Mouse (Mus musculus): ENCODE data around the gene Sash1. TPM values are rescaled to one million over a fixed set of nuclear protein-coding genes. Genes with fewer than 3 reads are reported as not detected.

The Sash1 gene
- polyA plus RNA-seq, 1 experiment, result 96.7 TPM

DNA sequence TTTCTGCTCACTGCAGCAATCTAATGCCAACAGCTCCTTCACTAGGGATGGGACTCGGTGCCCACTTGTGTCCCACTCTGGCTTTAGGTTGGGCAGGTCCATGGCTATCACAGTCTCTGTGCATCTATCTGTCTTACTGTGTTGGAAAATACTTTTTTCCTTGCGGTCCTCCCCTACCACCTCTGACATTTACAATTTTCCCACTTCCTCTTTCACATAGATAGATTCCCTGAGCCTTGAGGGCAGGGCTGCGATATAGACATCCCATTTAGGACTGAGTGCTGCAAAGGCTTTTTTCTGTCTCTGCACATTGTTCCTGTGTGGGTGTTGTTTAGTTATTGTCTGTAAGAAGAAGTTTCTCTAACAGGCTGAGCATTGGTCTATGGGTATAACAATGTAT lies 40.4 kb upstream of the Sash1 start:
- peaks cover 47% of the 10 kb centered on the region for H3K4me1 ChIP-seq (ENCODE audit: control insufficient read depth, insufficient read depth, low read length)
- peak overlapping the region; percentile 91 for H3K27ac ChIP-seq (ENCODE audit: insufficient read depth, low read depth, low read length)

DNA sequence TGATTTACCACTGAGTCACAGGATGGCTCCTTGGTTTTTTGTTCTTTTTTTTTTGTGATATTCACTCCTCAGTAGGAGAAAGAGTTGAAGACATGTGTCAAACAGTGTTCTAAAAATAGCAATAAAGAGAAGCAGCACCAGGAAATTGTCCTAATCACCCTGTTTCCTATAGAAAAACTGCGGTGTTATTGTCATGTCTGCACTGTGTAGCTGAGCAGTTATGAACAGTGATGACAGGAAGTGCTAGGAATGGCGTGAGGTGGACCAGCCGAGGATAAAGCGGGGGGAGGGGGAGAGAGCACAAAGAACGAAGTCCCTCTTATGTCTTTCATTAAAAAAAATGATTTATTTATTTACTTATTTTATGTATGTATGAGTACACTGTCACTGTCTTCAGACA lies 39.4 kb upstream of the Sash1 start:
- H3K27ac ChIP-seq (ENCODE audit: insufficient read depth, low read depth, low read length), result peak overlapping the region; percentile 89
- H3K4me1 ChIP-seq (ENCODE audit: control insufficient read depth, insufficient read depth, low read length), result peaks cover 47% of the 10 kb centered on the region
- H3K4me3 ChIP-seq (ENCODE audit: insufficient read depth, low read length), result no peak overlapping the region
- TF ChIP-seq CTCF (IDR thresholded peaks at IDR 0.05; ENCODE audit: low read depth, low read length) (no peak), POLR2A (IDR thresholded peaks at IDR 0.05; ENCODE audit: borderline replicate concordance, low read depth, low read length) (no peak)

More for the DNA sequence above, 40.4 kb upstream of the Sash1 start:
- TF ChIP-seq CTCF (IDR thresholded peaks at IDR 0.05; ENCODE audit: low read depth, low read length) (no peak), POLR2A (IDR thresholded peaks at IDR 0.05; ENCODE audit: borderline replicate concordance, low read depth, low read length) (no peak)
- H3K4me3 ChIP-seq (ENCODE audit: insufficient read depth, low read length), result peak overlapping the region; percentile 2; the same call in 1 of the 2 replicates

DNA sequence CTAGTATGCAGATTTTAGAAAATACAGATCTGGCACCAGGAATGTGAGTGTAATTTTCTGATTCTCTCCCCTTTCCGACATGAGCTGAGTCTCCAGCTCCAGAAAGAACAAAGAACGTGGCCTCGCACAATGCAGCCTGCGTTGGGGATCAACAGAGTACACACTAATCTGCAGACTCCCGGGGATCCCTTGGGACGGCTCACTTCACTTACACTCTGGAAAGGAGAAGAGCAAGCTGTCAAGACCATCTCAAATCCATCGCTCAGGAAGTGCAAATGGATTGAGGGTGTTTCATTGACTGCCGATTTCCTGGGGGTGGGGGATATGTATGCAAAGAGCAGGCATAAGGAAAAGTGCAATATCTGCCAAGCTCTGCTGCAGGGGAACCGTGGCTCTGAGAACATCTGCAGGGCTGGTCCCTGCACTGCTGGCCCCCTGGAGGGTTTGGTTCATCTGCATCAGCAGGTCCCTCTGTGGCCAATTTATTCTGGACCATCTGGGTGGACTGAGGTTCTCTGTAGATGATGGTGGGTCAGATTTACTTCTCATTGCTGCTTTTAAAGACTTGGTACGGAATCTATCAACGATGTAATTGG lies 35.3 kb upstream of the Sash1 start:
- H3K4me1 ChIP-seq (ENCODE audit: control insufficient read depth, insufficient read depth, low read length), result peaks cover 27% of the 10 kb centered on the region
- H3K4me3 ChIP-seq (ENCODE audit: insufficient read depth, low read length), result no peak overlapping the region
- H3K27ac ChIP-seq (ENCODE audit: insufficient read depth, low read depth, low read length), result no peak overlapping the region
- TF ChIP-seq CTCF (IDR thresholded peaks at IDR 0.05; ENCODE audit: low read depth, low read length), result no peak
- no peak for TF ChIP-seq POLR2A (IDR thresholded peaks at IDR 0.05; ENCODE audit: borderline replicate concordance, low read depth, low read length)

DNA sequence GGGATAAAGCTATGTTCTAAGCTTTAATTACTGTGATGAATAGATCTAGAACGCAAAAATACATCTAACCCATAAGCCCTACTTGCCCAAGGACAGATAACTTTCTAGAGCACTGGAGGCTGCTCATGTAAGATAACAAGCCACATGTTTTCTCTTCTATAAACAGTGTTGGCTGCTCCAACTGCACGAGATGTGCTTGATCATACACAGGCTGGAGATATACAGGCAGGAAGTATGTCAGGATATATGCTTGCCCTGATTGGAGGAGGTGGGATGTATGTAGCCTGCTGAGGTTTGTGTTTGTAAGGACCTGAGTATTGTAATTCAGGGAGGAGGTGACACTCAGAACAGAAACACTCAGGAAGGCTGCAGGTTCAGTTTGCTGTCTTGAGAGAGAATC lies 31.9 kb upstream of the Sash1 start:
- Histone ChIP-seq H3K27ac (ENCODE audit: insufficient read depth, low read depth, low read length) (no peak overlapping the region), H3K4me3 (ENCODE audit: insufficient read depth, low read length) (no peak overlapping the region), H3K4me1 (ENCODE audit: control insufficient read depth, insufficient read depth, low read length) (peaks cover 28% of the 10 kb centered on the region)
- no peak for TF ChIP-seq POLR2A (IDR thresholded peaks at IDR 0.05; ENCODE audit: borderline replicate concordance, low read depth, low read length)
- no peak for TF ChIP-seq CTCF (IDR thresholded peaks at IDR 0.05; ENCODE audit: low read depth, low read length)

DNA sequence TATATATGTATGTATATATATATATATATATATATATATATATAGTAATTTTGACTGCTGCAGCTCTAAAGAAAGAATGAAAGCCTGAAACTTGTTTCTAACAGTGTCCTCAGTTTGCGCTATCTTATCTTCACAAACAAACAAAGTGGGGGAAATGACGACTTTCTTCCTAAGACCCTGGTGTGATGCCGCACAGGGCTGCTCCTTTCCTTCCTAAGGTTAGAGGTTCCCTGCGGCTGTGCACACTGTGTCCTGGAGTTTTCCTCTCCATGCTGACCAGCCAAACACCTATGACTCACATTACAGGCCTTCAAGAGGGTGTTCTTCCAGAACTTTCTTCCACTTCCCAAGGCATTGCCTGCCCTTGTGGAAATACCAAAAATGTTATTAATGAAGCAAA lies 31.5 kb upstream of the Sash1 start:
- TF ChIP-seq POLR2A (IDR thresholded peaks at IDR 0.05; ENCODE audit: borderline replicate concordance, low read depth, low read length) (no peak), CTCF (IDR thresholded peaks at IDR 0.05; ENCODE audit: low read depth, low read length) (no peak)
- H3K27ac ChIP-seq (ENCODE audit: insufficient read depth, low read depth, low read length), result no peak overlapping the region
- peaks cover 30% of the 10 kb centered on the region for H3K4me1 ChIP-seq (ENCODE audit: control insufficient read depth, insufficient read depth, low read length)
- H3K4me3 ChIP-seq (ENCODE audit: insufficient read depth, low read length), result no peak overlapping the region

DNA sequence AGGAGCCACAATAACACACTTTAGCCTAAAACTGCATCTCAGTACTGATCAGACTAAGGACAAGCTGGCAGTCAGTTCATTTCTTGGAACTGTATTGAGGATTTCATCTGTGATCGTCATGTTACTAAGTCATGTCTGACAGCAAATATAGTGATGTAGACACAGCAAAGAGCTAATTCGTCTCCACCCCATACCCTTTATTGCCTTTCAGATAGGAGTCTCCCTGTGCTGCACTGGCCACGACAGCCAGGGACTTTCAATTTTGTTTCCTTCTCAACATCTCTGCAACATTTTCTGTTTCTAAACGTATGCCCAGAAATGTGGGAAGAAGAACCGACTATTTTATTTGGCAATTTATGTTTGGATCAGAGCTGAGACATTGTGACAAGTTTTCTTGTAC lies 29.9 kb upstream of the Sash1 start:
- TF ChIP-seq CTCF (IDR thresholded peaks at IDR 0.05; ENCODE audit: low read depth, low read length), result no peak
- no peak overlapping the region for H3K27ac ChIP-seq (ENCODE audit: insufficient read depth, low read depth, low read length)
- H3K4me1 ChIP-seq (ENCODE audit: control insufficient read depth, insufficient read depth, low read length), result peaks cover 40% of the 10 kb centered on the region
- H3K4me3 ChIP-seq (ENCODE audit: insufficient read depth, low read length), result no peak overlapping the region

DNA sequence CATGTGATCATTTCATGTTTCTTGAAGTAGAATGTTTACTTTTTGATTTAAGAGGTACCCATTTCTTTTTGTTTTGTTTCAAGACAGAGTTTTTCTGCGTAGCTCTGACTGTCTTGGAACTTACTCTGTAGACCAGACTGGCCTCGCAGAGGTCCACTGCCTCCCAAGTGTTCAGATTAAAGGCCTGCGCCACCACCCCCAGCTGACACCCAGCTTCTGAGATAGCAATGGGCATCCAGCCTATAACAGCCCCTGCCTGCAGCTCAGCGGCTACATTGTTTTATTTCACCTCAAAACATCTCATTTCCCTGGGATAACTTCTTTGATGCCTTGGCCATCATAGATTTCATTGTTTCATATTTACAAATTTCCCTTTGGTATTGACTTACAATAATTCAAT lies 28.0 kb upstream of the Sash1 start:
- peaks cover 48% of the 10 kb centered on the region for H3K4me1 ChIP-seq (ENCODE audit: control insufficient read depth, insufficient read depth, low read length)
- H3K4me3 ChIP-seq (ENCODE audit: insufficient read depth, low read length), result no peak overlapping the region
- no peak for TF ChIP-seq POLR2A (IDR thresholded peaks at IDR 0.05; ENCODE audit: borderline replicate concordance, low read depth, low read length)
- TF ChIP-seq CTCF (IDR thresholded peaks at IDR 0.05; ENCODE audit: low read depth, low read length), result no peak
- H3K27ac ChIP-seq (ENCODE audit: insufficient read depth, low read depth, low read length), result peak overlapping the region; percentile 45; the same call in 1 of the 2 replicates

DNA sequence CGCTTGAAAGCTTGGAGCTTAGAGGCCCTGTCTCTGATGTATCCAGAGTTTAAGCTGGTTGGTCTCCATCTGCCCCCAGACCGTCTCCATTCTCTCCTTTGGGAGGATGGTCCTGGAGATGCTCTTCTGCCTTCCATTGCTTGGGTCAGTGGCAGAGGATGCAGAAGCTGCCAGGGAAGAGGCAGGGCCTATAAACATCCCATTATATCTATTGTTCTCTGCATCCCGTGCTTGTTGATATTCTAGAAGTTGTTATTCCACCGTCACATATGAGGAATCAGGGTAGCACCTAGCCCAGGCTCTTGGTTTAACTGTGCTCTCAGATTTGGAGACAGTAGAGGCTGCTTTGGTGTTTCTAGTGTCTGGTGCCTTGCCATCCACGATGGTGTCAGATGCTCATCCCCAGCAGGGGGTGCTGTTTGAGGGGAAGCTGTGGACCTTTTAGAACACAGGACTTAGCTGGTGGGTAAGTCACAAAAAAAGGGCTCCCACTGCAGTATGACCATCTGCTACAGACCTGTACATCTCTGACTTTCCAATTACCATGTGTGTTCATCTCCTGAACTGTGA lies 26.9 kb upstream of the Sash1 start:
- Histone ChIP-seq H3K4me3 (ENCODE audit: insufficient read depth, low read length) (no peak overlapping the region), H3K4me1 (ENCODE audit: control insufficient read depth, insufficient read depth, low read length) (peaks cover 48% of the 10 kb centered on the region), H3K27ac (ENCODE audit: insufficient read depth, low read depth, low read length) (peak overlapping the region; percentile 94)
- TF ChIP-seq CTCF (IDR thresholded peaks at IDR 0.05; ENCODE audit: low read depth, low read length) (peak; percentile 45; the same call in 1 of the 2 replicates), POLR2A (IDR thresholded peaks at IDR 0.05; ENCODE audit: borderline replicate concordance, low read depth, low read length) (no peak)

DNA sequence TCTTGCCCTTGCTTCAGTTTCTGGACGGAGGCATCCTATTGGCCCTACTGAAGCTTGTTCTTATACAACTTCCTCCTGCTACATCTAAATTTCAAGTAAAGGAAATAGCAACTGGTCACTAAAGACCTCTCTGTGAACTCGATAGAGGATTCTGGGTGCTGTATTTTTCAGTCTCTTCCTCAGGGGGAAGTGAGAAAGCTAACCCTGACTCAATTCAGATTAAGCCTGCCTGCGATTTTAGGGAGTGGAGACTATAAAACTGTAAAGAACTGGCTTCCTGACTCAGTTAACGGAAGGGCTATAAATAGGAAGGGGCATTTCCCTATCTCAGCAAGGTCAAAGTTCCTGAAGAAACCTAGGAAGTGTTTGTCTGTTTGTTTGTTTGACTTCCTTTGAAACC lies 26.3 kb upstream of the Sash1 start:
- TF ChIP-seq POLR2A (IDR thresholded peaks at IDR 0.05; ENCODE audit: borderline replicate concordance, low read depth, low read length), result no peak
- no peak for TF ChIP-seq CTCF (IDR thresholded peaks at IDR 0.05; ENCODE audit: low read depth, low read length)
- Histone ChIP-seq H3K4me1 (ENCODE audit: control insufficient read depth, insufficient read depth, low read length) (peaks cover 51% of the 10 kb centered on the region), H3K4me3 (ENCODE audit: insufficient read depth, low read length) (no peak overlapping the region), H3K27ac (ENCODE audit: insufficient read depth, low read depth, low read length) (peak overlapping the region; percentile 94)

DNA sequence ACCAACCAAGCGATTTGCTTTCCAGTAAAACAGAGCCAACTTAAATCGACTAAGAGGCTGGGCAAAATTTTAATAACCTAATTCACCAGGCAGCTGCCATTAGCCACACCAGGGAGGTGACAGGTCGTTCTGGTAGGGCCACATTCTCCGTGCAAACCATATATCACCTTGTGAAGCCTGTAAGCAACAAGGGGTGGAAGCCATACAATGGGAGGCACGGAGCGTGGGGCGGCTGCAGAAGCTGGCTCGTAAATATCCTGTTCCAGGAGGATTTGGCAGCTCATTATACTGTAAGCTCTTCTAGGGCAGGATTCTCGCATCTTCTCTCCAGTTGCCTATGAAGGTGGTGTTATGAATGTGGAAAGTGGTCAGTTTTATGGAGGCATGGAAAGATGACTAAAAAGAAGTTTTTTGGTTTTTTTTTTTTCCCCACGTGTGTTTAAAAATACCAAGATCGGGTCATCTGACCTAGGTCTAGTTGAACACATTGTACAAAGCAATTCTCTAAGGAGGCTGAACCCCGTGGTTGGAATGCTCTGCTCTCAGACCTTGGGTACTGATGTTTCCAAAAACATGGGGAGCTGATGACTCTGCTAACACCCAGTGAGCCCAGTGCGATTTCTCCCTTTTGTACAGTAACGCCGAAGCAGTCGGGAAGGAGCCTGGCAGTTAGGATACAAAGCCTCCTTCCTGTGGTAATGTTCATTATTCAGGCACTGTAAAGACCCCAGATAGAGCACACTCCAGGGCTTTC lies 24.5 kb upstream of the Sash1 start:
- TF ChIP-seq CTCF (IDR thresholded peaks at IDR 0.05; ENCODE audit: low read depth, low read length) (no peak), POLR2A (IDR thresholded peaks at IDR 0.05; ENCODE audit: borderline replicate concordance, low read depth, low read length) (no peak)
- H3K27ac ChIP-seq (ENCODE audit: insufficient read depth, low read depth, low read length), result peak overlapping the region; percentile 44

More for the DNA sequence above, 24.5 kb upstream of the Sash1 start:
- peaks cover 46% of the 10 kb centered on the region for H3K4me1 ChIP-seq (ENCODE audit: control insufficient read depth, insufficient read depth, low read length)
- H3K4me3 ChIP-seq (ENCODE audit: insufficient read depth, low read length), result no peak overlapping the region

All from bone marrow macrophage, adult 2 months (primary cell).